Mouse (Mus musculus) cerebellum, postnatal 10 days (tissue): ENCODE results near the gene Tlr6.

Source experiments
- DNase-seq, 2 experiments: peaks; one replicate each; pipeline ENCODE4 v3.0.0; 2021; ENCODE audit warnings: mixed read lengths in 2 of 2

Tlr6 gene

DNA sequence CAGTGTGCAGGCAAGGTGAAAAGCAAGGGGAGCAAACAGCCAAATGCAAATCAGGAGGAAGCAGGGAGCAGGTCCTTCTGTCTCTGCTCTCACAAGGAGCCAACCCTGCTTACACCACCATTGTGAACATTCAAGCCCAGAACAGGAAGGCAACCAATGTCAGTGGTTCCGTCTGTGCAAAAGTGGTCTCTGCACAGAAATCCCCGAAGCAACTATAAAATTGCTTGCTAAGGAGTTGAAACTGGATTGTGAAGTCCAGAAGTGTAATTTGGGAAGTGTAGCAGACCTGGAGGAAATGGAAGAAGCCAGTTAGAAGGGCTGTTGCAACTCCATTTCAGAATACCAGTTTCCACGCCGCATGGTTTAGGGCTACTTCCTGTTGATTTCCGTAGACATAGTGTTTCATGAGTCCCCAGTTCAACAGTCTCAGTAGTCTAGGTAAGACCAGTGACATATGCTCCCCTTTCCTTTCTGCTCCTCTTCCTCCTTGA, 37.0 kb downstream of the Tlr6 start:
- no peak for DNase-seq

- no peak for DNase-seq
Observed at GRCm38 (mm10) chr5:64918616-64919597, 41.0 kb downstream of the Tlr6 start.

GRCm38 (mm10) chr5:64917721-64918120, 42.2 kb downstream of the Tlr6 start:
- no peak for DNase-seq

DNA sequence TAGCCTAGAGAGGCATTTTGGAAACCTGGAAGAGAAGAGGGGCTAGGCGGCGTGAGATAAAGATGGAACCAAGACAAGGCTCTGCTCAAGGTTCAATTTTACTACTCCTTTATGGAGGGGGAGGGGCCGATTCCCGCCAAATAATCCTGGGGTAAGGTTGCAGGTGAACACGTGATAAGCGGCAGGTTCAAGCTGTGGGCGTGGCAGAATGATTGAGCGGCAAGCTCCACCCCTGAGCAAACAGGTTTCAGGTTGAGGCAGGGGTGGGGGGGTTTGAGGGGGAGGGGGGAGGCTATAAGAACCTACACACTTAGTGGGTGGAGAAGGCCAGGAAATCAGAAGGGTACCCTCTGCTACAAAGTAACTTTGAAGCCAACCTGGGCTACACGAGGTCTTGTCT, 42.7 kb downstream of the Tlr6 start:
- DNase-seq, result no peak

GRCm38 (mm10) chr5:64908585-64909284, 51.2 kb downstream of the Tlr6 start:
- DNase-seq, result no peak

DNA sequence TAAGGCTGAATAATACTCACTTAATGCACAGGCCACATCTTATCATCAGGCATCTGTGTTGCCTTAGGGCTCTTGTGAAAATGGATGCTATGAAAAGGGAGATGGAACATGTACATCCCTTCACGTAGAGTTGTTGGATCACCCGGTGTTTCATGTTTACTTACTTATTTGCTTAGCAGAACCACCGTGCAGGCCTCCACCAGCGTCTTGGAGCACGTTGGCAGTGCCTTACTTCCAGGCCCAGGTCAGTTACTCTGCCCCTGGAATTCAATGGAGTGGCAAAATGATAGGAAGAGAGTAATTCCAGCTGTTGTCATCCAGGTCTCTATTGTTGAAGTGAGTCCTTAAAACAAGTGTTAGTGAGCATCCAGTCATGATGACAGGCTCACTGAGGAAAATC, 52.0 kb downstream of the Tlr6 start:
- DNase-seq, result no peak

DNA sequence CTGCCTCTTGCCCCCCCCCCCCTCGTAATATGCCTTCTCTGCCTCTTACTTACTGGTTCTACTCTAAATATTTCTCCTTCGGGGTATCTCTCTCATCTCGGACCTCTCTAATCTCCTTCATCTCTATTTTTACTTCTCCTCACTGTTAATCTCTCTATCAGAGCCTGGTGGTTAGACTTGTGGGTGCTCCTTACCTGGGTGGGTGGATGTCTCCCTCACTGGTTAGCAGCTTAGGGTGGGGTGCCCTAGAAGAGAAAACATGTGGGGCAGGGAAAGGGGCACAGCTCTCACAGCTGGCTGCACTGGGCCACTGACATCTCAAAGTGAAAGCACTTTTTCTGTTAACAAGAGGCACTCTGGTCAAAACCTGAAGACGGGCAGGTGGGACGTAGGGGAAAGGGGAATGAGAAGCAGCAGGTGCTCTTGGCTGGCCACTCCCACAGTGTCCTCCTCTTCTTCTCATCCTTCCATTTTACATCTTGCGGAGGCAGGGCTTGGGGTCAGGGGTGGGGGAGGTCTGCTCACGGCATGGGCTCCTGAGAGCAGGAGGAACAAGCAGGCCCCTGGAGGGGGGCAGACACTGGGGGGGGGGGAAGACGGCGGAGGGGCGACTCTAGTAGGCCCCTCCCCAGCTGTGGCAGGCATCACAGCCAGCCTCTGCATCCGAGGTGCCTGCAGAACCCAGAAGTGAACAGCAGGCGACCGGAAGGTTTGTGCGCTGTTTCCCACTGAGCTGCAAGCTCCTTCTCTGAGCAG, 54.2 kb downstream of the Tlr6 start:
- DNase-seq, result no peak
